Mouse (Mus musculus) neutrophil, adult 65 days (primary cell): ENCODE results near the gene Tbc1d5. TPM values are rescaled to one million over a fixed set of nuclear protein-coding genes. Genes with fewer than 3 reads are reported as not detected.

Experiments
- total RNA-seq: library from RNA; stranded (reverse); gene quantifications from 2 replicates; pipeline ENCODE4 v1.2.4, GENCODE M21; 2023

Gene Tbc1d5
- total RNA-seq = 20.5 and 30.3 TPM in 2 replicates

DNA sequence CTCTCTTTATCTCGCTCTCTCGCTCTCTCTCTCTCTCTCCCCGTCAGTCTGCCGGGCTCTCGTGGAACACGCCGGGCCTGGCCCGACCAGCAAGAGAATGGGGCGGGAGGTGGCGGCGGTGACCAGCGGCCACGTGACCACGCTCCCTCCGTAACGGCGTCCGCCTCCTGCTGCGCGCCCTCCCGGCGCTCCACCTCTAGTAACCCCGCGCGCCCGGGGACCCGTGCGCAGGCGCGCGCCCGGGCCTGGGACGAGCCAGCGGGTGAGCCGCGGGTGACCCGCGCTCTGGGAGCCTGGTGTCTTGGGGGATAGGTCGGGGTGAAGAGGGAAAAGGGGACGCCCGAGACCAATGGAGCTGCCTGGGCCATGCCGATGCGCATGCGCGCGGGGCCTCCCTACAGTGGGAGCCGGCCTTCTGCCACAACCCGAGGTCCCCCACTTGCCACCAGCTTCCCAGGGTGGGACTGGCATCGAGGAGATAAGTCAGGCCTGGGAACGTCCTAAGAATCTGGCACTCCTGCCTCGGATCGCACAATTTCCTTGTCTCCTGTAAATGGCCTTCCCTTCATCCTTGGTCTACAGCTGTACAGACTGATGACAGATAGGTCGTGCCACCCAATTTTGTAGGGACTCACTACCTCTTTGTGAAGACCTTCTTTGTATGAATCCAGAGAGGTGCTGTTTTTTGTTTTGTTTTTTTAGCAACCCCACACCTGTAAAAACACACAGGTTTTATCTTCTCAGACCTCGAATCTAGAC, at the start of gene Tbc1d5:
Tbc1d5 (minus strand) TSS at position 158 of the 759 bp plus-strand sequence.

